Mouse (Mus musculus) bone marrow macrophage, adult 2 months (primary cell): ENCODE results near the gene Akap2.

Source experiments
- CTCF ChIP-seq: IDR thresholded peaks from 2 replicates; pipeline ENCODE4 v1.5.1; 2012; ENCODE audit warnings: low read depth, mild to moderate bottlenecking, low read length, moderate library complexity
- POLR2A ChIP-seq: IDR thresholded peaks from 2 replicates; pipeline ENCODE4 v1.6.1; 2012; ENCODE audit warnings: mild to moderate bottlenecking, low read depth, low read length, borderline replicate concordance

DNA sequence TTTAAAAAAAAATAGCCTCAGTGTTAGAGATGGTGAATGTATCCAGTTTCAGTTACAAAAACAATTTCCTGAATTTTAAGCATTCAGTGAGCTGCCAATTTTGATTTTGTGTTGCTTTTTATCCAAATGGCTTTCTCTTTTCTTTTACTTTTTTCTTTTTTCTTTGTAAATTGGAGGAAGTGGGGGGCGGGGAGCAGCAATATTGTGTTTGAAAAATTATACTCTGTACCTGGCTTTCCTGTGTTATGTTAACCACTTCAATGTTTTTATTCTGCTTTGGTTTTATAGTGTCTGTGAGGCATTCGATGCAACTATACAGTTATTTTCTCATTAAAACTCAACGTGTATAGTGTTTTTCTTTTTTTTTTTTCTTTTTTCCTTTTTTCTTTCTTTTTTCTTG, 179.2 kb downstream of the Akap2 start:
- no peak for TF ChIP-seq POLR2A
- TF ChIP-seq CTCF = no peak
